Mouse (Mus musculus) embryonic fibroblast, embryonic 13.5 days (primary cell): ENCODE measurements at regions not wholly inside any gene's neighbourhood (a gene's known extent, or its start where the extent isn't known, plus 50 kb on each side); places are given as distances from the start of the nearest gene placed in this dataset.

Experiments used
- H3K27ac ChIP-seq: 2 replicates; pipeline ENCODE4 v1.5.1; 2012; ENCODE audit warnings: low read length, control low read depth, inconsistent platforms; ENCODE audit not compliant: insufficient read depth
- H3K4me1 ChIP-seq: 2 replicates; pipeline ENCODE4 v1.6.1; 2011; ENCODE audit warnings: low read length; ENCODE audit not compliant: control insufficient read depth, insufficient read depth
- H3K4me3 ChIP-seq: 2 replicates; pipeline ENCODE4 v1.5.1; 2011; ENCODE audit warnings: mild to moderate bottlenecking, control low read depth, low read length; ENCODE audit not compliant: insufficient read depth
- CTCF ChIP-seq: IDR thresholded peaks from 2 replicates; pipeline ENCODE4 v1.5.1; 2011; ENCODE audit warnings: mild to moderate bottlenecking, control low read depth, low read length, moderate library complexity, borderline replicate concordance; ENCODE audit not compliant: insufficient read depth
- POLR2A ChIP-seq: IDR thresholded peaks from 2 replicates; pipeline ENCODE4 v1.6.1; 2011; ENCODE audit warnings: low read depth, mild to moderate bottlenecking, control low read depth, low read length, moderate library complexity

- peaks cover 7% of the 10 kb centered on the region; the same call in 1 of the 2 replicates for H3K4me1 ChIP-seq
- H3K27ac ChIP-seq = no peak overlapping the region
- TF ChIP-seq CTCF (no peak), POLR2A (no peak)
- no peak overlapping the region for H3K4me3 ChIP-seq
These were observed 704.2 kb upstream of the Car8 start for GRCm38 (mm10) chr4:8943080-8943479.

- Histone ChIP-seq H3K4me3 (no peak overlapping the region), H3K4me1 (0 out of 2 replicates have a peak, but pooled peaks cover 4% of the 10 kb centered on the region), H3K27ac (no peak overlapping the region)
- TF ChIP-seq POLR2A (no peak), CTCF (no peak)
These were observed 700.1 kb upstream of the Car8 start for GRCm38 (mm10) chr4:8938948-8939411.

- no peak overlapping the region for H3K27ac ChIP-seq
- no peaks in the 10 kb centered on the region for H3K4me1 ChIP-seq
- TF ChIP-seq CTCF (no peak), POLR2A (no peak)
- no peak overlapping the region for H3K4me3 ChIP-seq
These were observed 697.1 kb upstream of the Car8 start for GRCm38 (mm10) chr4:8935899-8936298.

- Histone ChIP-seq H3K4me1 (no peaks in the 10 kb centered on the region), H3K27ac (no peak overlapping the region), H3K4me3 (no peak overlapping the region)
- TF ChIP-seq CTCF (no peak), POLR2A (no peak)
These were observed 695.7 kb upstream of the Car8 start for GRCm38 (mm10) chr4:8934541-8934940.

- no peak overlapping the region for H3K4me3 ChIP-seq
- TF ChIP-seq CTCF (no peak), POLR2A (no peak)
- H3K4me1 ChIP-seq = no peaks in the 10 kb centered on the region
- H3K27ac ChIP-seq = no peak overlapping the region
These were observed 690.5 kb upstream of the Car8 start for GRCm38 (mm10) chr4:8929346-8929745.

GRCm38 (mm10) chr4:8928551-8929305 lies 689.9 kb upstream of the Car8 start:
- H3K4me3 ChIP-seq = no peak overlapping the region
- no peak overlapping the region for H3K27ac ChIP-seq
- TF ChIP-seq CTCF (no peak), POLR2A (no peak)
- H3K4me1 ChIP-seq = no peaks in the 10 kb centered on the region

GRCm38 (mm10) chr4:8927276-8927906 lies 688.5 kb upstream of the Car8 start:
- Histone ChIP-seq H3K27ac (no peak overlapping the region), H3K4me1 (no peaks in the 10 kb centered on the region), H3K4me3 (no peak overlapping the region)
- no peak for TF ChIP-seq POLR2A
- TF ChIP-seq CTCF = no peak

GRCm38 (mm10) chr4:8926642-8927275 lies 687.9 kb upstream of the Car8 start:
- Histone ChIP-seq H3K4me1 (no peaks in the 10 kb centered on the region; the same call in 1 of the 2 replicates), H3K4me3 (no peak overlapping the region), H3K27ac (no peak overlapping the region)
- no peak for TF ChIP-seq CTCF
- TF ChIP-seq POLR2A = no peak

GRCm38 (mm10) chr4:8922695-8923363 lies 684.0 kb upstream of the Car8 start:
- no peak overlapping the region for H3K4me3 ChIP-seq
- TF ChIP-seq CTCF (no peak), POLR2A (no peak)
- no peaks in the 10 kb centered on the region; the same call in 1 of the 2 replicates for H3K4me1 ChIP-seq
- H3K27ac ChIP-seq = no peak overlapping the region
